Mouse (Mus musculus) thymus, adult 2 months (tissue): ENCODE data around the gene Auts2. TPM values are rescaled to one million over a fixed set of nuclear protein-coding genes. Genes with fewer than 3 reads are reported as not detected.

Experiments
- DNase-seq: peaks from one replicate; pipeline ENCODE4 v3.0.0; 2021
- H3K27ac ChIP-seq: fragments of 200-500 bp; 2 replicates; pipeline ENCODE4 v1.5.1; 2012; ENCODE audit warnings: low read length, control low read depth; ENCODE audit not compliant: control insufficient read depth, insufficient read depth
- H3K27me3 ChIP-seq: fragments of 200-500 bp; 2 replicates; pipeline ENCODE4 v1.6.1; 2012; ENCODE audit warnings: mild to moderate bottlenecking, low read length, moderate library complexity, mixed read lengths; ENCODE audit not compliant: control insufficient read depth, insufficient read depth
- H3K36me3 ChIP-seq: fragments of 200-500 bp; 2 replicates; pipeline ENCODE4 v1.6.1; 2012; ENCODE audit warnings: mild to moderate bottlenecking, low read length, moderate library complexity; ENCODE audit not compliant: control insufficient read depth, insufficient read depth
- H3K4me1 ChIP-seq: fragments of 200-500 bp; replicated peaks from 2 replicates; pipeline ENCODE4 v1.6.1; 2012; ENCODE audit warnings: low read length; ENCODE audit not compliant: control insufficient read depth, insufficient read depth
- H3K4me3 ChIP-seq: fragments of 200-500 bp; 2 replicates; pipeline ENCODE4 v1.5.1; 2012; ENCODE audit warnings: mild to moderate bottlenecking, low read length, control low read depth, moderate library complexity; ENCODE audit not compliant: control insufficient read depth, insufficient read depth
- CTCF ChIP-seq: fragments of 200-500 bp; IDR thresholded peaks from 2 replicates; pipeline ENCODE4 v1.5.1; 2012; ENCODE audit warnings: mild to moderate bottlenecking, control low read depth, low read length, moderate library complexity, borderline replicate concordance; ENCODE audit not compliant: control insufficient read depth, poor library complexity, insufficient read depth; ENCODE audit errors: extremely low read depth
- POLR2A ChIP-seq: fragments of 200-500 bp; IDR thresholded peaks from 2 replicates; pipeline ENCODE4 v1.6.1; 2012; ENCODE audit warnings: mild to moderate bottlenecking, low read length, control low read depth, moderate library complexity; ENCODE audit not compliant: control insufficient read depth, poor library complexity, insufficient read depth; ENCODE audit errors: extremely low read depth
- WGBS: fragments of 180-500 bp; shearing (Covaris S2); methylation state at CpG from one replicate; pipeline ENCODE4 v1.1.7; 2018; 5-methylcytosine and 5-hydroxymethylcytosine counted together
- polyA plus RNA-seq: library from polyadenylated mRNA; depleted of rRNA; stranded (reverse); fragments of >200 nt; gene quantifications from 2 replicates; pipeline ENCODE4 v1.2.3, GENCODE M21; 2012

Gene Auts2
- polyA plus RNA-seq, 1 experiment = 4.9 TPM

DNA sequence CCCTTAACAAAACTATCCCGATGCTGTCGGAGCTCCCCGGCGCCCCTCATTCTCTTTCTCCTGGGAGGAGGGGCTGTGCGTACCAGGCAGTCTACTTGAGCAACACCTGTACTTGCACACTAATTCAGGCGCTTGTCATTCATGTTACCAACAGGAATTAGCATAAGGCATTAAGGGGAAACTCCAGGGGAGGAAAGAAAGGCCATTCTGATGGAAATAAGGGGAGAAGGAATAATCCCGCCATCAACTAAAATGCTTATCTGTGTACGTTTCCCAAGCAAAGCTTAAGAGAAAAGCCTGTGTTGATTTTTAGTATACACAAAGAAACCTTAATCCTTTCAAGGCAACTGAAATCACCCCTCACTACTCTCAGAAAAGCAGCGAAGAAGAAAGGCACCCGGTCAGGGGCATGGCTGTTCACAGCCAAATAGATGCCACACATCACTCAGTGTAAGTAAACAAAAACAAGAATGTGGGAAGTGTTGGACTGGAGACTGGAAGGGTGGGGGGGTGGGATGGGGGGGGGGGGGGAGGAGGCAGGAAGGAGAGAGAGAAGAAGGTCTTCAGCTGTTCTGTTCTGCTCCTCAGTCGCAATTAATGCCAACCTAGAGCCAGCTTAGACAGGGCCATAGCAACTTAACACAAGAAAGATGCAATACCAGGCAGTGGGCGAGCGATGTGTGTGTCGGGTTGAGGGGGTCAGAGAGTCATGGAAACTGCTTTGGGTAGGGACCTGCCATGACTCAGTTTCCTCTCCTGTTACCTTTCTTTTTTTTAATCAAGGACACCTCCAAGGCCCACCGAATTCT, 1011.2 kb downstream of the Auts2 start:
- no peak for DNase-seq
- H3K4me1 ChIP-seq = no peaks in the 10 kb centered on the region
- H3K27ac ChIP-seq = no peak overlapping the region
- TF ChIP-seq CTCF (no peak), POLR2A (no peak)
- no peak overlapping the region for H3K4me3 ChIP-seq
- no peaks in the 10 kb centered on the region; the same call in 1 of the 2 replicates for H3K27me3 ChIP-seq
- WGBS = 89% methylated on average over 15 of the region's 15 CpGs
- H3K36me3 ChIP-seq = no peaks in the 10 kb centered on the region

DNA sequence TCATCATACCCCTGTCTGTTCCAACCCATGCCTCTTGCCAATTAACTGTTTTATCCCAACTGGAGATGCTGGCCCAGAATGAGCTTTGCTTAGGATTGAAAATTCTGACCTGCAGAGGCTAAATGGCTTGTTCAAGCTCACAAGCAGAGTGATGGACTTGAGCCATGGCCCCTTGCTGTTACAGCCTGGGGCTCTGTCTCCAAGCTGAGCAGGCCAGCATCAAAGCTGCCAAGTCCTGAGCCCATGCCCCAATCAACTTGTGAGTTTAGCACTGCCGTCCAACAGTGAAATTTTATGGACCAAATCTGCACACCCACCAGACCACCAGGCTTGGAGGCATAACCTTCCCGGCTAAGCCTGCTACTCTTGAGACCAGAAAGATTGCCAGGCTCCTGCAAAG, 1012.3 kb downstream of the Auts2 start:
- Histone ChIP-seq H3K36me3 (no peaks in the 10 kb centered on the region), H3K27ac (no peak overlapping the region), H3K27me3 (no peaks in the 10 kb centered on the region), H3K4me1 (no peaks in the 10 kb centered on the region), H3K4me3 (no peak overlapping the region)
- DNase-seq = no peak
- WGBS = 85% methylated on average over 2 of the region's 2 CpGs
- no peak for TF ChIP-seq CTCF
- TF ChIP-seq POLR2A = no peak

GRCm38 (mm10) chr5:131526666-131527065, 1016.5 kb downstream of the Auts2 start:
- H3K36me3 ChIP-seq = no peaks in the 10 kb centered on the region
- no peaks in the 10 kb centered on the region for H3K4me1 ChIP-seq
- no peak overlapping the region for H3K27ac ChIP-seq
- no peaks in the 10 kb centered on the region for H3K27me3 ChIP-seq
- TF ChIP-seq CTCF = no peak
- TF ChIP-seq POLR2A = no peak
- H3K4me3 ChIP-seq = no peak overlapping the region
- no peak for DNase-seq
- 81% methylated on average over 3 of the region's 3 CpGs for WGBS

GRCm38 (mm10) chr5:131524900-131525465, 1018.2 kb downstream of the Auts2 start:
- Histone ChIP-seq H3K27me3 (no peaks in the 10 kb centered on the region), H3K27ac (no peak overlapping the region), H3K4me3 (no peak overlapping the region), H3K4me1 (no peaks in the 10 kb centered on the region), H3K36me3 (no peaks in the 10 kb centered on the region)
- TF ChIP-seq POLR2A (no peak), CTCF (no peak)
- no peak for DNase-seq
- WGBS = 91% methylated on average over 12 of the region's 12 CpGs

GRCm38 (mm10) chr5:131519560-131519959, 1023.6 kb downstream of the Auts2 start:
- Histone ChIP-seq H3K4me3 (no peak overlapping the region), H3K4me1 (no peaks in the 10 kb centered on the region), H3K36me3 (no peaks in the 10 kb centered on the region), H3K27ac (no peak overlapping the region), H3K27me3 (no peaks in the 10 kb centered on the region)
- 94% methylated on average over 3 of the region's 3 CpGs for WGBS
- DNase-seq = no peak
- no peak for TF ChIP-seq POLR2A
- TF ChIP-seq CTCF = no peak

DNA sequence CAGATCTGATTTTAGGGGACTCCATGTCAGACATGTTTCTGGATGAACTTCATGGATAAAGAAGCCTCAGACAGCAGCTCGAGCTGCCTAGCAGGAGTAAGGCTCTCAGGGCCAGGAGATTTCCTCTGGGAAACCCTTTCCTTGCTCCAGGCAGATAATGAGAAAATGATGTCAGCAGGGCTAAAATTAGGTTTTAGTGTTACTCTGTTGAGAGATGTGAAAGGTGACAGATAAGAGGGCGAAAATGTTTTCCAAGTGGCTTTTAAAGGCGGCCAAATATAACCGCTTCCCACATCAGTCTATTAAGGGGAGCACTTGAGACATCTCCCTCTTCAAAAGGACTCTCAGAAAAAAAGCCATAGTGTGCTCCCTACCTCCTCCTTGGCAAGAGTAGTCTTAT, 1025.5 kb downstream of the Auts2 start:
- DNase-seq = no peak
- Histone ChIP-seq H3K4me1 (no peaks in the 10 kb centered on the region), H3K4me3 (no peak overlapping the region), H3K27me3 (no peaks in the 10 kb centered on the region), H3K27ac (no peak overlapping the region), H3K36me3 (no peaks in the 10 kb centered on the region)
- TF ChIP-seq POLR2A (no peak), CTCF (no peak)
- WGBS = 88% methylated on average over 4 of the region's 4 CpGs
